Mouse (Mus musculus) skeletal muscle tissue, postnatal 0 days (tissue): ENCODE measurements around the gene Gpr162. TPM values are rescaled to one million over a fixed set of nuclear protein-coding genes. Genes with fewer than 3 reads are reported as not detected.

ENCODE experiments used
- polyA plus RNA-seq: library from polyadenylated mRNA; unstranded; fragments of >200 nt; fragmentation: Nextera tagmentation; extraction: Ambion mirVana; gene quantifications from 2 replicates; pipeline ENCODE4 v1.2.1, GENCODE M21; 2015

Gene Gpr162
- 0.35 and 0.68 TPM in 2 replicates for polyA plus RNA-seq

GRCm38 (mm10) chr6:124863658-124864298 lies at the start of gene Gpr162:
Gpr162 (minus strand) TSS chr6:124863983.

GRCm38 (mm10) chr6:124911533-124912218 lies 47.9 kb upstream of the Gpr162 start, which contains the start of gene Lag3:
Lag3 (minus strand) TSS chr6:124911705.

GRCm38 (mm10) chr6:124887986-124888385 lies 24.2 kb upstream of the Gpr162 start, which contains the start of gene Cd4:
Cd4 (minus strand) TSS chr6:124888221.

GRCm38 (mm10) chr6:124856916-124857839 lies 6.6 kb downstream of the Gpr162 start, which contains the start of gene P3h3:
P3h3 (minus strand) TSS chr6:124857752.

GRCm38 (mm10) chr6:124840241-124841167 lies 23.3 kb downstream of the Gpr162 start, which contains the start of gene Gnb3:
Gnb3 (minus strand) TSS chr6:124840275.

GRCm38 (mm10) chr6:124828868-124829798 lies 34.6 kb downstream of the Gpr162 start, which contains the start of the genes Usp5 and Cdca3:
Usp5 (minus strand) TSS chr6:124829484.
Cdca3 (plus strand) TSS chr6:124829547.

GRCm38 (mm10) chr6:124813933-124814332 lies 49.9 kb downstream of the Gpr162 start, which contains the start of gene Tpi1:
Tpi1 (minus strand) TSS chr6:124814296.

Other genes with a start within 250 kb of the Gpr162 start
- 0.12 TPM in 1 of 2 replicates, not detected in the other for gene C1s2, start 227.9 kb downstream of the Gpr162 start, polyA plus RNA-seq
- gene Lpcat3, start 201.0 kb downstream of the Gpr162 start, polyA plus RNA-seq: 70.4 and 70.6 TPM in 2 replicates
- gene Emg1, start 151.8 kb downstream of the Gpr162 start, polyA plus RNA-seq: 114 and 121 TPM in 2 replicates
- 334 and 346 TPM in 2 replicates for gene Phb2, start 151.6 kb downstream of the Gpr162 start, polyA plus RNA-seq
- gene Ptpn6, start 125.3 kb downstream of the Gpr162 start, polyA plus RNA-seq: 6.7 and 11.0 TPM in 2 replicates
- 290 and 323 TPM in 2 replicates for gene Grcc10, start 122.6 kb downstream of the Gpr162 start, polyA plus RNA-seq
- not detected in 2 replicates for gene Gm45234, start 108.0 kb downstream of the Gpr162 start, polyA plus RNA-seq
- 6.9 TPM in 2 replicates for gene Atn1, start 107.5 kb downstream of the Gpr162 start, polyA plus RNA-seq
- 2.5 and 3.6 TPM in 2 replicates for gene Eno2, start 94.3 kb downstream of the Gpr162 start, polyA plus RNA-seq
- gene Lrrc23, start 84.3 kb downstream of the Gpr162 start, polyA plus RNA-seq: 0.21 TPM in 1 of 2 replicates, not detected in the other
- gene Spsb2, start 55.3 kb downstream of the Gpr162 start, polyA plus RNA-seq: 18.9 and 21.0 TPM in 2 replicates
- gene Tpi1, start 49.7 kb downstream of the Gpr162 start, polyA plus RNA-seq: 2,607 and 2,784 TPM in 2 replicates
- gene Usp5, start 34.5 kb downstream of the Gpr162 start, polyA plus RNA-seq: 54.6 and 59.3 TPM in 2 replicates
- gene Cdca3, start 34.4 kb downstream of the Gpr162 start, polyA plus RNA-seq: 38.3 and 39.3 TPM in 2 replicates
- gene Gnb3, start 23.7 kb downstream of the Gpr162 start, polyA plus RNA-seq: 5.0 and 6.0 TPM in 2 replicates
- gene P3h3, start 6.2 kb downstream of the Gpr162 start, polyA plus RNA-seq: 13.6 and 16.0 TPM in 2 replicates
- 0.40 and 0.52 TPM in 2 replicates for gene Cd4, start 24.2 kb upstream of the Gpr162 start, polyA plus RNA-seq
- 0.87 and 1.0 TPM in 2 replicates for gene Lag3, start 47.7 kb upstream of the Gpr162 start, polyA plus RNA-seq
- gene Ptms, start 56.1 kb upstream of the Gpr162 start, polyA plus RNA-seq: 182 and 227 TPM in 2 replicates
- gene Mlf2, start 67.4 kb upstream of the Gpr162 start, polyA plus RNA-seq: 275 and 312 TPM in 2 replicates
- gene Cops7a, start 101.6 kb upstream of the Gpr162 start, polyA plus RNA-seq: 106 and 117 TPM in 2 replicates
- 0.21 and 0.58 TPM in 2 replicates for gene Pianp, start 132.7 kb upstream of the Gpr162 start, polyA plus RNA-seq
- 5.5 and 7.5 TPM in 2 replicates for gene Zfp384, start 145.2 kb upstream of the Gpr162 start, polyA plus RNA-seq
- 56.2 and 64.5 TPM in 2 replicates for gene Ing4, start 175.8 kb upstream of the Gpr162 start, polyA plus RNA-seq
- gene Acrbp, start 185.7 kb upstream of the Gpr162 start, polyA plus RNA-seq: 2.7 and 3.3 TPM in 2 replicates
- 0.23 and 0.78 TPM in 2 replicates for gene Lpar5, start 203.9 kb upstream of the Gpr162 start, polyA plus RNA-seq
- 37.2 and 42.4 TPM in 2 replicates for gene Chd4, start 232.0 kb upstream of the Gpr162 start, polyA plus RNA-seq